Mouse (Mus musculus) intestine, postnatal 0 days (tissue): ENCODE data around the gene Shisa8. TPM values are rescaled to one million over a fixed set of nuclear protein-coding genes. Genes with fewer than 3 reads are reported as not detected.
"Not testable (repeated sequence)": the region's sequence is repeated elsewhere in the genome, so short reads cannot be mapped to it uniquely, and the experiment has no call there.

Source experiments
- ATAC-seq: fragments of 200-750 bp; cut with Nextera tagmentation; 2 replicates; pipeline ENCODE4 v1.8.0; 2017; ENCODE audit warnings: mild to moderate bottlenecking, moderate TSS enrichment, moderate library complexity
- H3K27ac ChIP-seq: fragments of 300-500 bp; sonication (generic); 2 replicates; pipeline ENCODE4 v1.5.1; 2014; ENCODE audit warnings: mild to moderate bottlenecking, low read depth, low read length, moderate library complexity
- H3K27me3 ChIP-seq: fragments of 300-500 bp; sonication (generic); replicated peaks from 2 replicates; pipeline ENCODE4 v1.6.1; 2014; ENCODE audit warnings: low read length, mixed read lengths; ENCODE audit not compliant: control insufficient read depth, insufficient read depth
- H3K36me3 ChIP-seq: fragments of 300-500 bp; sonication (generic); 2 replicates; pipeline ENCODE4 v1.6.1; 2014; ENCODE audit warnings: mild to moderate bottlenecking, moderate library complexity; ENCODE audit not compliant: control insufficient read depth, insufficient read depth
- H3K4me1 ChIP-seq: fragments of 300-500 bp; sonication (generic); replicated peaks from 2 replicates; pipeline ENCODE4 v1.6.1; 2014; ENCODE audit warnings: antibody characterized with exemption, low read length, mixed read lengths; ENCODE audit not compliant: control insufficient read depth, insufficient read depth
- H3K4me2 ChIP-seq: fragments of 300-500 bp; sonication (generic); replicated peaks from 2 replicates; pipeline ENCODE4 v1.6.1; 2014; ENCODE audit warnings: low read depth, mild to moderate bottlenecking, moderate library complexity
- H3K4me3 ChIP-seq: fragments of 300-500 bp; sonication (generic); 2 replicates; pipeline ENCODE4 v1.5.1; 2014; ENCODE audit warnings: low read depth, low read length
- H3K9ac ChIP-seq: fragments of 300-500 bp; sonication (generic); 2 replicates; pipeline ENCODE4 v1.6.1; 2014; ENCODE audit warnings: mild to moderate bottlenecking, low read depth, low read length
- H3K9me3 ChIP-seq: fragments of 300-500 bp; sonication (generic); 2 replicates; pipeline ENCODE4 v1.6.1; 2016; ENCODE audit warnings: mixed run types; ENCODE audit not compliant: control insufficient read depth
- CTCF ChIP-seq: sonication (generic); IDR thresholded peaks from 2 replicates; pipeline ENCODE4 v1.5.1; 2016; ENCODE audit warnings: low read depth, mild to moderate bottlenecking, control low read depth, antibody characterized with exemption, moderate library complexity
- WGBS: fragments of 180-500 bp; shearing (Covaris S2); extraction: QIAGEN DNeasy Blood & Tissue Kit; methylation state at CpG from one replicate; pipeline ENCODE4 v1.1.7; 2014; 5-methylcytosine and 5-hydroxymethylcytosine counted together
- polyA plus RNA-seq: library from polyadenylated mRNA; unstranded; fragments of >200 nt; fragmentation: Nextera tagmentation; extraction: Ambion mirVana; gene quantifications from 2 replicates; pipeline ENCODE4 v1.2.1, GENCODE M21; 2015

The Shisa8 gene
- polyA plus RNA-seq, 1 experiment from 2014 or later: not detected

- H3K4me3 ChIP-seq: no peak overlapping the region
- 54% methylated on average over 3 of the region's 3 CpGs for WGBS
- TF ChIP-seq CTCF: no peak
- H3K9ac ChIP-seq: no peak overlapping the region
- no peak overlapping the region for H3K27ac ChIP-seq
- no peaks in the 10 kb centered on the region for H3K36me3 ChIP-seq
- no peaks in the 10 kb centered on the region for H3K27me3 ChIP-seq
- H3K4me2 ChIP-seq: no peak overlapping the region
- 0 out of 2 replicates have a peak, but pooled peaks cover 2% of the 10 kb centered on the region for H3K4me1 ChIP-seq
- no peak for ATAC-seq
- H3K9me3 ChIP-seq: no peaks in the 10 kb centered on the region
Observed at GRCm38 (mm10) chr15:82247131-82247776, 34.6 kb upstream of the Shisa8 start.

- not testable (repeated sequence) for H3K36me3 ChIP-seq, ATAC-seq, H3K9me3 ChIP-seq, H3K9ac ChIP-seq, H3K27me3 ChIP-seq, H3K27ac ChIP-seq, H3K4me1 ChIP-seq
- WGBS: 21% methylated on average over 9 of the region's 9 CpGs
- peak overlapping the region; percentile 90 for H3K4me2 ChIP-seq
- H3K4me3 ChIP-seq: peak overlapping the region; percentile 63
Observed at GRCm38 (mm10) chr15:82244805-82245161, 32.2 kb upstream of the Shisa8 start.

- Histone ChIP-seq H3K4me1 (0 out of 2 replicates have a peak, but pooled peaks cover 2% of the 10 kb centered on the region), H3K9ac (peak within 1 kb of the TSS; percentile 43; the same call in 1 of the 2 replicates), H3K27me3 (no peaks in the 10 kb centered on the region), H3K4me3 (peak within 1 kb of the TSS; percentile 63), H3K27ac (no peak within 1 kb of the TSS), H3K9me3 (no peaks in the 10 kb centered on the region), H3K4me2 (peak within 1 kb of the TSS; percentile 90), H3K36me3 (no peaks in the 10 kb centered on the region)
- ATAC-seq: peak; percentile 93
- under 1% methylated on average over 65 of the region's 65 CpGs for WGBS
- no peak for TF ChIP-seq CTCF
Observed at GRCm38 (mm10) chr15:82244115-82244804, 31.6 kb upstream of the Shisa8 start, which contains the start of gene Cenpm. Cenpm (minus strand) TSS chr15:82244748.

GRCm38 (mm10) chr15:82243742-82244114 is 31.1 kb upstream of the Shisa8 start:
- Histone ChIP-seq H3K9ac (peak overlapping the region; percentile 43; the same call in 1 of the 2 replicates), H3K4me3 (peak overlapping the region; percentile 63), H3K4me1 (0 out of 2 replicates have a peak, but pooled peaks cover 2% of the 10 kb centered on the region), H3K27ac (no peak overlapping the region), H3K36me3 (no peaks in the 10 kb centered on the region), H3K9me3 (no peaks in the 10 kb centered on the region), H3K4me2 (peak overlapping the region; percentile 90), H3K27me3 (no peaks in the 10 kb centered on the region)
- TF ChIP-seq CTCF: no peak
- 7% methylated on average over 12 of the region's 12 CpGs for WGBS
- no peak for ATAC-seq

- H3K27me3 ChIP-seq: no peaks in the 10 kb centered on the region
- no peak overlapping the region for H3K27ac ChIP-seq
- no peaks in the 10 kb centered on the region for H3K36me3 ChIP-seq
- no peak for TF ChIP-seq CTCF
- peak overlapping the region; percentile 63 for H3K4me3 ChIP-seq
- 72% methylated on average over 3 of the region's 3 CpGs for WGBS
- H3K9ac ChIP-seq: no peak overlapping the region
- H3K9me3 ChIP-seq: no peaks in the 10 kb centered on the region
- H3K4me1 ChIP-seq: 0 out of 2 replicates have a peak, but pooled peaks cover 2% of the 10 kb centered on the region
- H3K4me2 ChIP-seq: peak overlapping the region; percentile 90
- no peak for ATAC-seq
Observed at GRCm38 (mm10) chr15:82243311-82243710, 30.7 kb upstream of the Shisa8 start.

GRCm38 (mm10) chr15:82236565-82236964 is 23.9 kb upstream of the Shisa8 start:
- peak; percentile 97 for TF ChIP-seq CTCF
- no peak overlapping the region for H3K27ac ChIP-seq
- no peaks in the 10 kb centered on the region for H3K9me3 ChIP-seq
- no peaks in the 10 kb centered on the region for H3K36me3 ChIP-seq
- H3K4me3 ChIP-seq: no peak overlapping the region
- 18% methylated on average over 5 of the region's 5 CpGs for WGBS
- H3K4me1 ChIP-seq: no peaks in the 10 kb centered on the region
- ATAC-seq: peak; percentile 46
- H3K4me2 ChIP-seq: no peak overlapping the region
- H3K9ac ChIP-seq: no peak overlapping the region
- H3K27me3 ChIP-seq: no peaks in the 10 kb centered on the region
